Mouse (Mus musculus) hindbrain, embryonic 16.5 days (tissue): ENCODE results near the gene Scn4a. TPM values are rescaled to one million over a fixed set of nuclear protein-coding genes. Genes with fewer than 3 reads are reported as not detected.

ENCODE experiments used
- ATAC-seq: fragments of 200-750 bp; cut with Nextera tagmentation; 2 replicates; pipeline ENCODE4 v1.8.0; 2017; ENCODE audit warnings: moderate TSS enrichment, moderate library complexity
- H3K27ac ChIP-seq: fragments of 300-500 bp; sonication (generic); 2 replicates; pipeline ENCODE4 v1.5.1; 2014; ENCODE audit warnings: low read depth, mild to moderate bottlenecking, control low read depth, low read length, moderate library complexity
- H3K27me3 ChIP-seq: fragments of 300-500 bp; sonication (generic); replicated peaks from 2 replicates; pipeline ENCODE4 v1.6.1; 2014; ENCODE audit warnings: low read length; ENCODE audit not compliant: control insufficient read depth, insufficient read depth
- H3K36me3 ChIP-seq: fragments of 300-500 bp; sonication (generic); 2 replicates; pipeline ENCODE4 v1.6.1; 2014; ENCODE audit warnings: mild to moderate bottlenecking, low read length, moderate library complexity, mixed read lengths; ENCODE audit not compliant: control insufficient read depth, insufficient read depth
- H3K4me1 ChIP-seq: fragments of 300-500 bp; sonication (generic); 2 replicates; pipeline ENCODE4 v1.6.1; 2014; ENCODE audit warnings: low read depth, low read length; ENCODE audit not compliant: control insufficient read depth, insufficient read depth
- H3K4me2 ChIP-seq: fragments of 300-500 bp; sonication (generic); 2 replicates; pipeline ENCODE4 v1.6.1; 2014; ENCODE audit warnings: mild to moderate bottlenecking, low read length, control low read depth, moderate library complexity
- H3K4me3 ChIP-seq: fragments of 300-500 bp; sonication (generic); 2 replicates; pipeline ENCODE4 v1.5.1; 2014; ENCODE audit warnings: mild to moderate bottlenecking, low read length, control low read depth, moderate library complexity
- H3K9ac ChIP-seq: fragments of 300-500 bp; sonication (generic); 2 replicates; pipeline ENCODE4 v1.6.1; 2014; ENCODE audit warnings: low read depth, mild to moderate bottlenecking, control low read depth, low read length, moderate library complexity
- H3K9me3 ChIP-seq: fragments of 300-500 bp; sonication (generic); 2 replicates; pipeline ENCODE4 v1.6.1; 2014; ENCODE audit warnings: mild to moderate bottlenecking, low read length, moderate library complexity; ENCODE audit not compliant: control insufficient read depth
- WGBS: fragments of 180-500 bp; shearing (Covaris S2); extraction: QIAGEN DNeasy Blood & Tissue Kit; methylation state at CpG from one replicate; pipeline ENCODE4 v1.1.7; 2014; 5-methylcytosine and 5-hydroxymethylcytosine counted together
- polyA plus RNA-seq: library from polyadenylated mRNA; unstranded; fragments of >200 nt; fragmentation: Nextera tagmentation; extraction: Ambion mirVana; gene quantifications from 2 replicates; pipeline ENCODE4 v1.2.1, GENCODE M21; 2015

Gene Scn4a
- polyA plus RNA-seq, 1 experiment from 2014 or later: not detected

- Histone ChIP-seq H3K27ac (no peak within 1 kb of the TSS), H3K4me2 (no peak within 1 kb of the TSS), H3K27me3 (no peaks in the 10 kb centered on the region), H3K4me1 (no peaks in the 10 kb centered on the region), H3K9ac (no peak within 1 kb of the TSS), H3K9me3 (no peaks in the 10 kb centered on the region), H3K4me3 (no peak within 1 kb of the TSS), H3K36me3 (no peaks in the 10 kb centered on the region)
- WGBS: 93% methylated on average over 6 of the region's 6 CpGs
- ATAC-seq: no peak
Measured at GRCm38 (mm10) chr11:106387791-106388216, 34.7 kb upstream of the Scn4a start, which contains the start of gene Icam2. TSS of gene Icam2 (minus strand) at chr11:106388075.

- H3K27ac ChIP-seq: no peak overlapping the region
- ATAC-seq: no peak
- H3K36me3 ChIP-seq: no peaks in the 10 kb centered on the region
- no peaks in the 10 kb centered on the region for H3K9me3 ChIP-seq
- H3K4me3 ChIP-seq: no peak overlapping the region
- 80% methylated on average over 6 of the region's 6 CpGs for WGBS
- no peaks in the 10 kb centered on the region for H3K4me1 ChIP-seq
- H3K4me2 ChIP-seq: no peak overlapping the region
- no peaks in the 10 kb centered on the region for H3K27me3 ChIP-seq
- no peak overlapping the region for H3K9ac ChIP-seq
Measured at GRCm38 (mm10) chr11:106387020-106387419, 33.9 kb upstream of the Scn4a start.

GRCm38 (mm10) chr11:106386409-106386808 lies 33.3 kb upstream of the Scn4a start:
- no peaks in the 10 kb centered on the region for H3K4me1 ChIP-seq
- H3K4me3 ChIP-seq: no peak overlapping the region
- H3K27ac ChIP-seq: no peak overlapping the region
- no peaks in the 10 kb centered on the region for H3K27me3 ChIP-seq
- H3K9ac ChIP-seq: no peak overlapping the region
- H3K9me3 ChIP-seq: no peaks in the 10 kb centered on the region
- 95% methylated on average over 3 of the region's 3 CpGs for WGBS
- no peak overlapping the region for H3K4me2 ChIP-seq
- no peak for ATAC-seq
- no peaks in the 10 kb centered on the region for H3K36me3 ChIP-seq

- no peak overlapping the region for H3K9ac ChIP-seq
- H3K9me3 ChIP-seq: no peaks in the 10 kb centered on the region
- H3K27me3 ChIP-seq: no peaks in the 10 kb centered on the region
- no peak overlapping the region for H3K27ac ChIP-seq
- WGBS: 83% methylated on average over 6 of the region's 6 CpGs
- H3K4me3 ChIP-seq: no peak overlapping the region
- no peaks in the 10 kb centered on the region for H3K4me1 ChIP-seq
- ATAC-seq: no peak
- no peaks in the 10 kb centered on the region for H3K36me3 ChIP-seq
- H3K4me2 ChIP-seq: no peak overlapping the region
Measured at GRCm38 (mm10) chr11:106383051-106383790, 30.1 kb upstream of the Scn4a start.

GRCm38 (mm10) chr11:106382424-106382823 lies 29.3 kb upstream of the Scn4a start:
- no peaks in the 10 kb centered on the region for H3K4me1 ChIP-seq
- H3K9me3 ChIP-seq: no peaks in the 10 kb centered on the region
- H3K4me2 ChIP-seq: no peak overlapping the region
- H3K4me3 ChIP-seq: no peak overlapping the region
- no peak overlapping the region for H3K9ac ChIP-seq
- WGBS: 74% methylated on average over 5 of the region's 5 CpGs
- H3K36me3 ChIP-seq: no peaks in the 10 kb centered on the region
- ATAC-seq: no peak
- no peak overlapping the region; the same call in 1 of the 2 replicates for H3K27ac ChIP-seq
- H3K27me3 ChIP-seq: no peaks in the 10 kb centered on the region

- no peaks in the 10 kb centered on the region for H3K27me3 ChIP-seq
- ATAC-seq: no peak
- H3K27ac ChIP-seq: no peak overlapping the region; the same call in 1 of the 2 replicates
- no peak overlapping the region for H3K4me3 ChIP-seq
- WGBS: 85% methylated on average over 7 of the region's 7 CpGs
- no peaks in the 10 kb centered on the region for H3K9me3 ChIP-seq
- H3K9ac ChIP-seq: no peak overlapping the region
- no peaks in the 10 kb centered on the region for H3K4me1 ChIP-seq
- no peaks in the 10 kb centered on the region for H3K36me3 ChIP-seq
- H3K4me2 ChIP-seq: no peak overlapping the region
Measured at GRCm38 (mm10) chr11:106381883-106382282, 28.8 kb upstream of the Scn4a start.

GRCm38 (mm10) chr11:106381011-106381410 lies 27.9 kb upstream of the Scn4a start:
- H3K4me3 ChIP-seq: no peak overlapping the region
- H3K27ac ChIP-seq: no peak overlapping the region
- ATAC-seq: no peak
- H3K4me2 ChIP-seq: no peak overlapping the region
- WGBS: 83% methylated on average over 11 of the region's 11 CpGs
- no peaks in the 10 kb centered on the region for H3K36me3 ChIP-seq
- no peak overlapping the region for H3K9ac ChIP-seq
- H3K27me3 ChIP-seq: no peaks in the 10 kb centered on the region
- H3K4me1 ChIP-seq: no peaks in the 10 kb centered on the region
- no peaks in the 10 kb centered on the region for H3K9me3 ChIP-seq

- Histone ChIP-seq H3K27me3 (no peaks in the 10 kb centered on the region), H3K4me2 (no peak overlapping the region), H3K9ac (no peak overlapping the region), H3K9me3 (no peaks in the 10 kb centered on the region), H3K27ac (no peak overlapping the region), H3K4me1 (no peaks in the 10 kb centered on the region), H3K4me3 (no peak overlapping the region), H3K36me3 (no peaks in the 10 kb centered on the region)
- no peak for ATAC-seq
- 81% methylated on average over 5 of the region's 5 CpGs for WGBS
Measured at GRCm38 (mm10) chr11:106374979-106375378, 21.9 kb upstream of the Scn4a start.

- Histone ChIP-seq H3K27ac (no peak overlapping the region), H3K36me3 (no peaks in the 10 kb centered on the region), H3K4me3 (no peak overlapping the region), H3K4me2 (no peak overlapping the region), H3K27me3 (no peaks in the 10 kb centered on the region), H3K4me1 (no peaks in the 10 kb centered on the region), H3K9me3 (no peaks in the 10 kb centered on the region), H3K9ac (no peak overlapping the region)
- ATAC-seq: no peak
- WGBS: 52% methylated on average over 9 of the region's 9 CpGs
Measured at GRCm38 (mm10) chr11:106374559-106374958, 21.5 kb upstream of the Scn4a start.
